Mouse (Mus musculus) embryonic facial prominence, embryonic 14.5 days (tissue): ENCODE measurements at regions not wholly inside any gene's neighbourhood (a gene's known extent, or its start where the extent isn't known, plus 50 kb on each side); places are given as distances from the start of the nearest gene placed in this dataset.

ENCODE experiments used
- ATAC-seq: fragments of 200-750 bp; cut with Nextera tagmentation; 2 replicates; pipeline ENCODE4 v1.8.0; 2017; ENCODE audit warnings: low read depth, moderate number of reproducible peaks, moderate TSS enrichment
- DNase-seq: peaks from one replicate; pipeline ENCODE4 v3.0.0-alpha.2; 2015; ENCODE audit warnings: low spot score
- H3K27ac ChIP-seq: fragments of 300-500 bp; sonication (generic); replicated peaks from 2 replicates; pipeline ENCODE4 v1.5.1; 2014; ENCODE audit warnings: low read depth, mild to moderate bottlenecking, low read length, moderate library complexity
- H3K27me3 ChIP-seq: fragments of 300-500 bp; sonication (generic); replicated peaks from 2 replicates; pipeline ENCODE4 v1.6.1; 2014; ENCODE audit warnings: low read length; ENCODE audit not compliant: control insufficient read depth, insufficient read depth
- H3K36me3 ChIP-seq: fragments of 300-500 bp; sonication (generic); 2 replicates; pipeline ENCODE4 v1.6.1; 2014; ENCODE audit warnings: low read length, mixed read lengths; ENCODE audit not compliant: control insufficient read depth, insufficient read depth
- H3K4me1 ChIP-seq: fragments of 300-500 bp; sonication (generic); 2 replicates; pipeline ENCODE4 v1.6.1; 2014; ENCODE audit warnings: antibody characterized with exemption, low read length; ENCODE audit not compliant: control insufficient read depth, insufficient read depth
- H3K4me2 ChIP-seq: fragments of 300-500 bp; sonication (generic); 2 replicates; pipeline ENCODE4 v1.6.1; 2014; ENCODE audit warnings: low read depth, mild to moderate bottlenecking, low read length, moderate library complexity, mixed read lengths
- H3K4me3 ChIP-seq: fragments of 300-500 bp; sonication (generic); 2 replicates; pipeline ENCODE4 v1.5.1; 2014; ENCODE audit warnings: low read depth, mild to moderate bottlenecking, low read length
- H3K9ac ChIP-seq: fragments of 300-500 bp; sonication (generic); 2 replicates; pipeline ENCODE4 v1.6.1; 2014; ENCODE audit warnings: low read depth, mild to moderate bottlenecking, low read length, moderate library complexity, mixed read lengths
- H3K9me3 ChIP-seq: fragments of 300-500 bp; sonication (generic); 2 replicates; pipeline ENCODE4 v1.6.1; 2016; ENCODE audit warnings: low read length; ENCODE audit not compliant: control insufficient read depth
- WGBS: fragments of 180-500 bp; shearing (Covaris S2); extraction: QIAGEN DNeasy Blood & Tissue Kit; methylation state at CpG from one replicate; pipeline ENCODE4 v1.1.7; 2014; 5-methylcytosine and 5-hydroxymethylcytosine counted together

GRCm38 (mm10) chr15:64534166-64534565, 283.3 kb upstream of the Gm21798 start:
- WGBS, result 66% methylated on average over 6 of the region's 6 CpGs

GRCm38 (mm10) chr15:64535160-64535559, 282.3 kb upstream of the Gm21798 start:
- H3K4me3 ChIP-seq, result no peak overlapping the region
- ATAC-seq (no peak), DNase-seq (no peak)
- H3K27ac ChIP-seq, result no peak overlapping the region
- peaks cover 8% of the 10 kb centered on the region; the same call in 1 of the 2 replicates for H3K4me1 ChIP-seq
- no peak overlapping the region for H3K4me2 ChIP-seq
- no peaks in the 10 kb centered on the region for H3K9me3 ChIP-seq
- 67% methylated on average over 2 of the region's 2 CpGs for WGBS
- no peak overlapping the region for H3K9ac ChIP-seq
- H3K27me3 ChIP-seq, result no peaks in the 10 kb centered on the region
- H3K36me3 ChIP-seq, result no peaks in the 10 kb centered on the region

More at GRCm38 (mm10) chr15:64534166-64534565, 283.3 kb upstream of the Gm21798 start:
- H3K9me3 ChIP-seq, result no peaks in the 10 kb centered on the region
- H3K27ac ChIP-seq, result no peak overlapping the region
- no peaks in the 10 kb centered on the region for H3K36me3 ChIP-seq
- H3K4me2 ChIP-seq, result no peak overlapping the region
- no peak for ATAC-seq
- DNase-seq, result no peak
- no peak overlapping the region for H3K4me3 ChIP-seq
- no peak overlapping the region for H3K9ac ChIP-seq
- peaks cover 8% of the 10 kb centered on the region; the same call in 1 of the 2 replicates for H3K4me1 ChIP-seq
- no peaks in the 10 kb centered on the region for H3K27me3 ChIP-seq

- no peaks in the 10 kb centered on the region for H3K36me3 ChIP-seq
- 76% methylated on average over 3 of the region's 3 CpGs for WGBS
- no peak overlapping the region for H3K4me3 ChIP-seq
- no peak overlapping the region for H3K4me2 ChIP-seq
- DNase-seq, result no peak
- no peaks in the 10 kb centered on the region for H3K4me1 ChIP-seq
- no peaks in the 10 kb centered on the region for H3K27me3 ChIP-seq
- no peaks in the 10 kb centered on the region for H3K9me3 ChIP-seq
- ATAC-seq, result no peak
- H3K9ac ChIP-seq, result no peak overlapping the region
- no peak overlapping the region for H3K27ac ChIP-seq
Measured at GRCm38 (mm10) chr15:64541395-64541794, 276.1 kb upstream of the Gm21798 start.

- whole genome bisulfite sequencing, result 78% methylated on average over 8 of the region's 8 CpGs
Measured at GRCm38 (mm10) chr15:64542250-64542901, 275.1 kb upstream of the Gm21798 start.

GRCm38 (mm10) chr15:64542908-64543307, 274.6 kb upstream of the Gm21798 start:
- Histone ChIP-seq H3K4me1 (no peaks in the 10 kb centered on the region), H3K9ac (no peak overlapping the region), H3K27ac (no peak overlapping the region), H3K27me3 (no peaks in the 10 kb centered on the region), H3K36me3 (no peaks in the 10 kb centered on the region), H3K9me3 (no peaks in the 10 kb centered on the region), H3K4me3 (no peak overlapping the region), H3K4me2 (no peak overlapping the region)
- ATAC-seq, result no peak
- no peak for DNase-seq
- 84% methylated on average over 1 of the region's 1 CpGs for WGBS

More at GRCm38 (mm10) chr15:64542250-64542901, 275.1 kb upstream of the Gm21798 start:
- H3K4me1 ChIP-seq, result no peaks in the 10 kb centered on the region
- no peaks in the 10 kb centered on the region for H3K9me3 ChIP-seq
- no peak overlapping the region for H3K4me3 ChIP-seq
- H3K9ac ChIP-seq, result no peak overlapping the region
- H3K27me3 ChIP-seq, result no peaks in the 10 kb centered on the region
- no peaks in the 10 kb centered on the region for H3K36me3 ChIP-seq
- no peak overlapping the region for H3K4me2 ChIP-seq
- ATAC-seq (no peak), DNase-seq (no peak)
- no peak overlapping the region for H3K27ac ChIP-seq

- Histone ChIP-seq H3K4me3 (no peak overlapping the region), H3K27me3 (no peaks in the 10 kb centered on the region), H3K9me3 (no peaks in the 10 kb centered on the region), H3K36me3 (no peaks in the 10 kb centered on the region), H3K4me2 (no peak overlapping the region), H3K27ac (no peak overlapping the region), H3K4me1 (no peaks in the 10 kb centered on the region), H3K9ac (no peak overlapping the region)
- ATAC-seq (no peak), DNase-seq (no peak)
Measured at GRCm38 (mm10) chr15:64546035-64546434, 271.5 kb upstream of the Gm21798 start.

- Histone ChIP-seq H3K27me3 (no peaks in the 10 kb centered on the region), H3K4me1 (no peaks in the 10 kb centered on the region), H3K9me3 (no peaks in the 10 kb centered on the region), H3K27ac (no peak overlapping the region), H3K4me2 (no peak overlapping the region), H3K36me3 (no peaks in the 10 kb centered on the region), H3K9ac (no peak overlapping the region), H3K4me3 (no peak overlapping the region)
- WGBS, result 83% methylated on average over 2 of the region's 2 CpGs
- ATAC-seq (no peak), DNase-seq (no peak)
Measured at GRCm38 (mm10) chr15:64557540-64557939, 260.0 kb upstream of the Gm21798 start.

GRCm38 (mm10) chr15:64558220-64558619, 259.3 kb upstream of the Gm21798 start:
- ATAC-seq (no peak), DNase-seq (no peak)
- H3K4me3 ChIP-seq, result no peak overlapping the region
- H3K27me3 ChIP-seq, result no peaks in the 10 kb centered on the region
- no peak overlapping the region for H3K27ac ChIP-seq
- no peak overlapping the region for H3K9ac ChIP-seq
- H3K36me3 ChIP-seq, result no peaks in the 10 kb centered on the region
- 70% methylated on average over 1 of the region's 1 CpGs for WGBS
- no peak overlapping the region for H3K4me2 ChIP-seq
- H3K9me3 ChIP-seq, result no peaks in the 10 kb centered on the region
- H3K4me1 ChIP-seq, result no peaks in the 10 kb centered on the region

GRCm38 (mm10) chr15:64562431-64563111, 254.9 kb upstream of the Gm21798 start:
- no peak for DNase-seq
- Histone ChIP-seq H3K27ac (no peak overlapping the region), H3K27me3 (no peaks in the 10 kb centered on the region), H3K9ac (no peak overlapping the region), H3K9me3 (no peaks in the 10 kb centered on the region), H3K4me3 (no peak overlapping the region), H3K4me1 (no peaks in the 10 kb centered on the region), H3K36me3 (no peaks in the 10 kb centered on the region), H3K4me2 (no peak overlapping the region)
- no peak for ATAC-seq
- WGBS, result 72% methylated on average over 3 of the region's 3 CpGs
